Mouse (Mus musculus) c-Kit-positive CD71-positive TER-119-negative erythroid progenitor cells, embryonic 14.5 days (primary cell): Measurements from ENCODE around the gene Vmn1r137.
"Not testable (repeated sequence)": the region's sequence is repeated elsewhere in the genome, so short reads cannot be mapped to it uniquely, and the experiment has no call there.

Experiments
- DNase-seq: peaks from one replicate; pipeline ENCODE4 v3.0.0-alpha.2; 2013; ENCODE audit warnings: low read depth

The Vmn1r137 gene

GRCm38 (mm10) chr7:21994287-21994686, at the start of gene Vmn1r137:
TSS of gene Vmn1r137 (plus strand) at chr7:21994587.
- not testable (repeated sequence) for DNase-seq

GRCm38 (mm10) chr7:22028797-22029196, 34.4 kb downstream of the Vmn1r137 start, which contains the start of gene Vmn1r138:
TSS of gene Vmn1r138 (minus strand) at chr7:22028897.
- DNase-seq = not testable (repeated sequence)
